Mouse (Mus musculus): ENCODE results near the gene Tekt4.

- no peak for TF ChIP-seq POLR2A (IDR thresholded peaks at IDR 0.05; ENCODE audit: extremely low read depth, insufficient read depth, low read length)
- no peak for TF ChIP-seq CTCF (IDR thresholded peaks at IDR 0.05; ENCODE audit: low read depth, low read length)
Observed at GRCm38 (mm10) chr17:25433617-25434606, 20.5 kb upstream of the Tekt4 start, which contains the start of gene Cacna1h.

All from liver, adult 2 months (tissue).